Mouse (Mus musculus) liver, postnatal 0 days (tissue): ENCODE measurements around the gene Clcnka.

Source experiments
- CTCF ChIP-seq: sonication (generic); IDR thresholded peaks from 2 replicates; pipeline ENCODE4 v1.5.1; 2016; ENCODE audit warnings: antibody characterized with exemption, low read depth
- EP300 ChIP-seq: IDR thresholded peaks from 2 replicates; pipeline ENCODE4 v1.6.1; 2016; ENCODE audit warnings: antibody characterized with exemption, low read depth, mild to moderate bottlenecking

DNA sequence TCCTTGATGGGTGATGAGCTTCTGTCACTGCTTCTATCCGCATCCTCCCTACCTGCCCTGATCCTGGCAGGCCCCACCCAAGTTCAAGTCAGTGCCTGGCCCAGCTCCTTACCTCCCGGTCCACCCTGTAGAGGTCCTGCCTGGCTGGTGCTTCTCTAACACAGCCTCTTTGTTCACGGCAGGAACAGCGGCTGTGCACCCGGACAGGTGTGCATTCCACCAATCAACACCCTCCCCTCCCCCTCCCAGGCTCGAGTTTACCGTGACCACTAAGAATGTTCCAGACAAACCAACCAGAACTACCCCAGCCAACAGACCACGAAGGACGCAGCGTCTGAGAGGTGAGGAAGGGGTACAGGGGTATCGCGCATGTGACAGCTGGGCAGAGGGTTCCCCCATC is at the start of gene Clcnka:
- TF ChIP-seq CTCF (no peak), EP300 (no peak)
